Mouse (Mus musculus) midbrain, postnatal 0 days (tissue): Measurements from ENCODE around the gene Cenpp. TPM values are rescaled to one million over a fixed set of nuclear protein-coding genes. Genes with fewer than 3 reads are reported as not detected.

Source experiments
- ATAC-seq: fragments of 200-750 bp; cut with Nextera tagmentation; 2 replicates; pipeline ENCODE4 v1.8.0; 2017; ENCODE audit warnings: moderate number of reproducible peaks, mild to moderate bottlenecking, moderate TSS enrichment, moderate library complexity; ENCODE audit not compliant: low FRiP score
- DNase-seq: peaks from one replicate; pipeline ENCODE4 v3.0.0-alpha.2; 2015; ENCODE audit warnings: low spot score
- H3K27ac ChIP-seq: fragments of 300-500 bp; sonication (generic); 2 replicates; pipeline ENCODE4 v1.5.1; 2014; ENCODE audit warnings: low read depth, mild to moderate bottlenecking, low read length, mixed read lengths
- H3K27me3 ChIP-seq: fragments of 300-500 bp; sonication (generic); 2 replicates; pipeline ENCODE4 v1.6.1; 2014; ENCODE audit warnings: low read length, control low read depth, mixed read lengths; ENCODE audit not compliant: insufficient read depth
- H3K36me3 ChIP-seq: fragments of 300-500 bp; sonication (generic); 2 replicates; pipeline ENCODE4 v1.6.1; 2014; ENCODE audit warnings: low read length, control low read depth, mixed read lengths; ENCODE audit not compliant: insufficient read depth
- H3K4me1 ChIP-seq: fragments of 300-500 bp; sonication (generic); 2 replicates; pipeline ENCODE4 v1.6.1; 2014; ENCODE audit warnings: mild to moderate bottlenecking, control low read depth, antibody characterized with exemption, low read length, mixed read lengths; ENCODE audit not compliant: insufficient read depth
- H3K4me2 ChIP-seq: fragments of 300-500 bp; sonication (generic); 2 replicates; pipeline ENCODE4 v1.6.1; 2014; ENCODE audit warnings: low read depth, mild to moderate bottlenecking, low read length, mixed read lengths; ENCODE audit not compliant: poor library complexity, severe bottlenecking
- H3K4me3 ChIP-seq: fragments of 300-500 bp; sonication (generic); 2 replicates; pipeline ENCODE4 v1.5.1; 2014; ENCODE audit warnings: low read depth, mild to moderate bottlenecking, low read length, moderate library complexity
- H3K9ac ChIP-seq: fragments of 300-500 bp; sonication (generic); replicated peaks from 2 replicates; pipeline ENCODE4 v1.6.1; 2014; ENCODE audit warnings: mild to moderate bottlenecking, low read length, moderate library complexity, mixed read lengths; ENCODE audit not compliant: poor library complexity, severe bottlenecking
- H3K9me3 ChIP-seq: fragments of 300-500 bp; sonication (generic); 2 replicates; pipeline ENCODE4 v1.6.1; 2016; ENCODE audit warnings: low read length, control low read depth
- CTCF ChIP-seq: IDR thresholded peaks from 2 replicates; pipeline ENCODE4 v1.5.1; 2016; ENCODE audit warnings: antibody characterized with exemption, mild to moderate bottlenecking
- WGBS: fragments of 180-500 bp; shearing (Covaris S2); extraction: QIAGEN DNeasy Blood & Tissue Kit; methylation state at CpG from one replicate; pipeline ENCODE4 v1.1.7; 2014; 5-methylcytosine and 5-hydroxymethylcytosine counted together
- polyA plus RNA-seq: library from polyadenylated mRNA; unstranded; fragments of >200 nt; fragmentation: Nextera tagmentation; extraction: Ambion mirVana; gene quantifications from 2 replicates; pipeline ENCODE4 v1.2.1, GENCODE M21; 2015
- total RNA-seq: library from RNA; depleted of rRNA; stranded (reverse); fragments of >200 nt; gene quantifications from 2 replicates; pipeline ENCODE4 v1.2.3, GENCODE M21; 2014

Gene Cenpp
- total and polyA plus RNA-seq, 2 experiments from 2014 or later = 1.3 to 6.9 TPM

DNA sequence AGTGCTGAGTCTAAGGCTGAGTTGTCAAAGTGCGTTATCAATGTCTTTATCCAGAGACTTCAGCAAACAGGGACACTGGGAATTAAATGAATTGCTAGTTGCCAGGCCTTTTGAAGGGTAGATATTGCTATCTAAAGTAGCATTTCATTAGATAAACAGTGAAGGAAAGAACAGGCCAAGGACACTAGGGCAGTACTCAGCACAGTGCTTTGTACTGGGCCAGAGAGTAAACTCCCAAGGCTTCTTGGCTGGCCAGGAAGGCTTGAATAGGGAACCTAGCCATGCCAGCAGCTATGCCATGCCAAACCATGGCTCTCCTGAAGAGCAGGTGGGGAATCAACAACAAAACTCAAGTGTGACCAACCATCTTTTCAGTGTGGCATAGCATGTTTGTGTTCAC is 115.6 kb downstream of the Cenpp start:
- DNase-seq (no peak), ATAC-seq (no peak)
- no peak overlapping the region for H3K4me2 ChIP-seq
- no peak overlapping the region for H3K4me3 ChIP-seq
- 100% methylated on average over 1 of the region's 1 CpGs for WGBS
- no peaks in the 10 kb centered on the region for H3K27me3 ChIP-seq
- TF ChIP-seq CTCF = no peak
- no peak overlapping the region for H3K9ac ChIP-seq
- H3K4me1 ChIP-seq = no peaks in the 10 kb centered on the region
- no peak overlapping the region for H3K27ac ChIP-seq
- H3K36me3 ChIP-seq = no peaks in the 10 kb centered on the region
- no peaks in the 10 kb centered on the region for H3K9me3 ChIP-seq

DNA sequence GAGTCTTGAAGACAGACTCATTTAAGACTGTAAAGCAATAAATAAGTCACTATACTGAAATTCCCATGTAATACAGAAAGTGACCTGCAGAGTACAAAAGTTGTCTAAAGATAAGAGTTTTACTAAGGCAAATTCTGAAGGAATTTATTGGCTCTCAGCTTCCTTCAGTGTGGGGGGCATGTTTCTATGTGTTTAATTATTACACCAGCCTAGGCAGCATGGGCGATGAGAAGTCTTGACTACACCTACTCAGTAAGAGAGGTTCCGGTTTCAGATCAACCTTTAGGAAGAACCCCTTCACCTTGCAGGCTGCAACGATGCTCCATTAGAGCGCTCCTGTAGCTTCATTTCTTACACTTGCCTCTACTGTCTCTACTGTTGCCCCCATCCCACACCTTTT is 121.9 kb downstream of the Cenpp start:
- H3K4me2 ChIP-seq = no peak overlapping the region
- WGBS = 98% methylated on average over 4 of the region's 4 CpGs
- TF ChIP-seq CTCF = no peak

DNA sequence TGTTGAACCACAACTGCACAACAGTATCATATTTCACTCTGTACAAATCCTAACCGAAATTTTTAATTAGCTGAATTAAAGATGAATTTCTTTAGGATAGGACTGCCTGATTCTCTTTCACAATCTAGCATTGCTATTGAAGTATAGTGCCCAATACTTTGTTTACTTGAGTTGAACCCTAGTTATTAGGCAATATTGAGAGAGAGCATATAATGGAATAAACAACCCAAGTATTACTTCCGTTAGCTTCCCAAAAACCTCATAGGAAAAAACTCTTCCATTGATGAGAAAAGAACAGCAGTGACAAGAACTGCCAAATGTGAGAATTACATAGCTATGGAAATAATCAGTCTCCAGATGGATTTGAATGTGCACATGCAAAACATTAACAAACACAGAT is 126.3 kb downstream of the Cenpp start:
- no peaks in the 10 kb centered on the region for H3K4me1 ChIP-seq
- H3K9me3 ChIP-seq = no peaks in the 10 kb centered on the region
- TF ChIP-seq CTCF = no peak
- no peak overlapping the region for H3K4me3 ChIP-seq
- H3K27me3 ChIP-seq = no peaks in the 10 kb centered on the region
- 86% methylated on average over 2 of the region's 2 CpGs for WGBS
- no peak overlapping the region for H3K27ac ChIP-seq
- no peak overlapping the region for H3K9ac ChIP-seq
- no peaks in the 10 kb centered on the region for H3K36me3 ChIP-seq
- no peak overlapping the region for H3K4me2 ChIP-seq
- DNase-seq = no peak
- ATAC-seq = no peak

More for the DNA sequence above, 121.9 kb downstream of the Cenpp start:
- Histone ChIP-seq H3K27ac (no peak overlapping the region), H3K27me3 (no peaks in the 10 kb centered on the region), H3K9me3 (no peaks in the 10 kb centered on the region), H3K9ac (no peak overlapping the region), H3K4me3 (no peak overlapping the region), H3K36me3 (no peaks in the 10 kb centered on the region), H3K4me1 (no peaks in the 10 kb centered on the region)
- ATAC-seq (no peak), DNase-seq (no peak)

DNA sequence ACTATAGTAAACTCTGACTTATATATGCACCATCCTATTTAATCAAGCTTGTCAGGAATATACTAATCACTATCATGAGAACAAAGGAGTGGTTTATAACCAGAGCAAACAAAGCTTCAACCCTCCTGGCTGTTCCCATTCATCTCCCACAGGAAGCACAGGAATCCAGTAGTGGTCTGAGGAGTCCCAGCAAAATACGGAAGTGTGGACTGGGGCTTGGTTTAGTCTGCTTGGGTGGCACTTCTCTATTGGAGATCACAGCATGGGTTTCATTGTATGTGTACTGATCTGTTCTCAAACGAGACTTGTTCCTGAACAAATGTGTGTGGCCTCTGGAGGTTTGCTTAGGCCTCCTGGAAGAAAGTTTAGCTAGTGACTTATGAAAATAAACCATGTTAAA is 133.8 kb downstream of the Cenpp start:
- Histone ChIP-seq H3K27me3 (no peaks in the 10 kb centered on the region), H3K4me2 (no peak overlapping the region), H3K4me3 (no peak overlapping the region), H3K4me1 (no peaks in the 10 kb centered on the region), H3K36me3 (no peaks in the 10 kb centered on the region), H3K9ac (no peak overlapping the region), H3K9me3 (no peaks in the 10 kb centered on the region), H3K27ac (no peak overlapping the region)
- ATAC-seq = no peak
- DNase-seq = no peak
- no peak for TF ChIP-seq CTCF
- 31% methylated on average over 2 of the region's 2 CpGs for WGBS

DNA sequence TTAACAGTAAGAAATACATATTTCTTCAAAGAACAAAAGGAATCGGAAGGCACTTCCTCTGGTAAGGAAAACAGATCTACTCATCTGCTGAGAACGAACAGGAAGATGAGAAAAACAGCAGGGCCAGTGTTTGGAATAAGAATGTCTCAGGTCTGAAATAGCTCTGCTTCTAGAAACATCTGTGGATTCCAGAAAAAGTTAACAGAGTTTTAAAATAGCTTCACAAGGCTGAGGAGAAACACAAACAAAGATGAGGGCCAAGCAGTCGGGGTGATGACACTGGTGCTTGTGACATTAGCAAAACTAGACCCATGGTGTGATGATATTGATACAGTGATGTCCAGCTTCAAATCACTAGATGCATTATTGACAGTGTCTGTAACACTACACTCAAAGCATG is 145.4 kb downstream of the Cenpp start:
- no peak overlapping the region for H3K27ac ChIP-seq
- no peak overlapping the region for H3K4me3 ChIP-seq
- WGBS = 82% methylated on average over 3 of the region's 3 CpGs
- H3K27me3 ChIP-seq = no peaks in the 10 kb centered on the region
- H3K4me2 ChIP-seq = no peak overlapping the region
- no peak for TF ChIP-seq CTCF
- no peaks in the 10 kb centered on the region for H3K36me3 ChIP-seq
- no peak overlapping the region for H3K9ac ChIP-seq
- DNase-seq (no peak), ATAC-seq (no peak)
- no peaks in the 10 kb centered on the region for H3K9me3 ChIP-seq
- no peaks in the 10 kb centered on the region for H3K4me1 ChIP-seq

DNA sequence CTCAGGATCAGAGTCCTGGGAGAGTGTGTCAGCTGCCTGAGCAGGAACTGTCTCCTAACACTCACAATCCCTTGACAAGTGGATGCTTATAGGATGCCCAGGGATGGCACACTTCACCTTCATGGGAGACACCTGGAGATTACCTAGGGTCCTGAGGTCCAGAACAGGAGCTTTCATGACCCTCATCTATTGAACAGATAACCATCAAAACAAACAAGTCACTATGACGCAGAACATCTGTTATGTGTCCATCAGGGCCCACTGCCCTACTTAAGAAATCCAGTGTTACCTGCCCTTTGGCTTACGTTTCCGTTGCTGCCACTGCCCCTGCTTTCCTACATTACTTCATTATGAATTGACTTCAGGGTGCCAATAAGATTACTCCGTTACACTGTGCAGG is 146.8 kb downstream of the Cenpp start:
- Histone ChIP-seq H3K9me3 (no peaks in the 10 kb centered on the region), H3K4me1 (no peaks in the 10 kb centered on the region), H3K4me2 (no peak overlapping the region), H3K27me3 (no peaks in the 10 kb centered on the region), H3K4me3 (no peak overlapping the region), H3K36me3 (no peaks in the 10 kb centered on the region), H3K9ac (no peak overlapping the region), H3K27ac (no peak overlapping the region)
- WGBS = 84% methylated on average over 4 of the region's 4 CpGs
- ATAC-seq (no peak), DNase-seq (no peak)
- TF ChIP-seq CTCF = no peak
